Mouse (Mus musculus) C2C12 (cell line): Measurements from ENCODE around the gene Fut8.

Experiments used
- CEBPB ChIP-seq: IDR thresholded peaks from one replicate; pipeline ENCODE4 v1.6.1; 2011; ENCODE audit warnings: low read depth, mild to moderate bottlenecking, control low read depth, moderate library complexity
- CTCF ChIP-seq: IDR thresholded peaks from one replicate; pipeline ENCODE4 v1.5.1; 2011; ENCODE audit not compliant: control insufficient read depth, insufficient read depth, insufficient read length
- FOSL1 ChIP-seq: IDR thresholded peaks from one replicate; pipeline ENCODE4 v1.8.0; 2011; ENCODE audit warnings: mild to moderate bottlenecking, low read length; ENCODE audit not compliant: poor library complexity, insufficient read depth, severe bottlenecking
- MAX ChIP-seq: IDR thresholded peaks from one replicate; pipeline ENCODE4 v1.6.1; 2011; ENCODE audit warnings: mild to moderate bottlenecking, control low read depth
- MYOG ChIP-seq: IDR thresholded peaks from one replicate; pipeline ENCODE4 v1.6.1; 2011; ENCODE audit not compliant: control insufficient read depth, insufficient read length; ENCODE audit errors: extremely low read depth
- USF1 ChIP-seq: IDR thresholded peaks from one replicate; pipeline ENCODE4 v1.6.1; 2011; ENCODE audit warnings: low read depth, mild to moderate bottlenecking, control low read depth, moderate library complexity

- TF ChIP-seq CTCF (no peak), MYOG (no peak), MAX (no peak), CEBPB (no peak), USF1 (no peak), FOSL1 (no peak)
These were observed 243.2 kb downstream of the Fut8 start for GRCm38 (mm10) chr12:77481153-77481552.
